Mouse (Mus musculus): ENCODE data around the gene Usp54. TPM values are rescaled to one million over a fixed set of nuclear protein-coding genes. Genes with fewer than 3 reads are reported as not detected.
A peak's percentile ranks its signal among the peaks of the same experiment; 100 is the strongest.

Gene Usp54
- total RNA-seq, 2 experiments from 2014 or later = 51.4 to 57.1 TPM

DNA sequence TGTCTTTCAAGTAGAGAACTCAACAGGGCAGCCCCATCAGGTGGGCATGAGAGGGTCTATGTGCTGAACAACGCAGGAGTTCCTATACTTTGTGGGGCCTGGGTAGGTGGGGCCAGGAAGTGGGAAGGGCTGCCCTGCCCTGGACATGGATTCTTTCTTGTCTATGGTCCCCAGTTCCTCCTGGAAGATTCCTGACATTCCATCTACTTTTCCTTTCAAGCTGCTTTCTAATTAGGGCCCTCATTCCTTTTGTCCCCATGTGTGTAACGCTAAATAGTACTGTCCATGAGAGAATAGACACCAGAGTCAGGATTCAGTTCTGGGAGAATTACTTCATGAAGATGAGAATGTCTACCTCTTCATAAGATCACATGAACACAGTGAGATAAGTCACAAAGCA lies 22.7 kb upstream of the Usp54 start:
- Histone ChIP-seq H3K4me3 (no peak overlapping the region), H3K27ac (no peak overlapping the region)
- TF ChIP-seq CTCF (conservative IDR thresholded peaks at IDR 0.05) = no peak
- DNase-seq (ENCODE audit: low spot score in 2 of 2) = no peak

DNA sequence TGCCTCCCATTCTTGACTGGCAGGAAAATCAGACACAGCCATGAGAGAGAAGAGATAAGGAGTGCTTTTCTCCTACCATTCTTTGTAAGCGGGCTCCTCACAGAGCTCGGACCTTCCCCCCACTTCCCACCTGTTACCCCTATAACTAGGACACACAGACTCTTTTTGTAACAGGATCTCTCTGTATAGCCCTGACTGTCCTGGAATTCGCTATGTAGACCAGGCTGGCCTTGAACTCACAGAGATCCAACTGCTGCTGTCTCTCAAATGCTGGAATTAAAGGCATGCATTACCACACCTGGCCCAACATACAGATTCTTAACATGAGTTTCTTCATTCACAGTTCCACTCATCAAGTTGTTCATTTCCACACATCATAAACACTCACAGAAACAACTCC lies 21.9 kb upstream of the Usp54 start:
- no peak for DNase-seq (ENCODE audit: low spot score in 2 of 2)
- no peak for TF ChIP-seq CTCF (conservative IDR thresholded peaks at IDR 0.05)
- Histone ChIP-seq H3K27ac (no peak overlapping the region), H3K4me3 (no peak overlapping the region)

DNA sequence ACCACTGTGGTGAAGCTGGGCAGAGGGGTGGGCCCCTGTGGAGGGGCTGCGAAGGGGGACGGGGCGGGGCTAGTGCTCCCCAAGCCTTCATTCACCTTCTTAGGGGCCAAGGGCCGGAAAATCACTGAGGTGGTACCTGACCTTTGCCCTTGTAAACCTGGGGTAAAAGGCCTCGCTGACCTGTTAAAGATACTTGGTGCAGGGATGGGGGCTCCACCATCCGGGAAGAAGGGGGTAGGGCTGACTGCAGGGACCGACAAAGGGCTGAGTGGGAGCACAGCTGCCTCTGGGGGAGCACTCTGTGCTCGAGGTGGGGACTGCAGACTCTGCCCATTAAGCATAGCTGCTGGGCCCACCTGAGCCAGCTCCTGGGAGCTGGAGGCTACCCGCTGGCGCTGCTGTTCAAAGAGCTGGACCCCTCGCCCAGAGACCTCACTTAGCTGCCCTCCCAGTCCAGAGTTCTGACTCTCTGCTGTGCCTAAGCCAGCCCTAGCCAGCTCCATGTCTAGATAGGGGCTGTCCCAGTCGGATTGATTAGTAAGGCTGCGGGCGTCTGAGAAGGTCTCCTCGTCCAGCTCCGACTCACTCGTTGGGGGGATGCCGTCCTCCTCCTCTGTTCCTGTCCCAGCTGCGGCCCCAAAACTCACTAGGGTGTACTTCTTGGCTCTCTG lies 20.9 kb upstream of the Usp54 start:
- Histone ChIP-seq H3K4me3 (peak overlapping the region; percentile 92), H3K27ac (peak overlapping the region; percentile 98)
- TF ChIP-seq CTCF (conservative IDR thresholded peaks at IDR 0.05) = no peak
- no peak for DNase-seq (ENCODE audit: low spot score in 2 of 2)

DNA sequence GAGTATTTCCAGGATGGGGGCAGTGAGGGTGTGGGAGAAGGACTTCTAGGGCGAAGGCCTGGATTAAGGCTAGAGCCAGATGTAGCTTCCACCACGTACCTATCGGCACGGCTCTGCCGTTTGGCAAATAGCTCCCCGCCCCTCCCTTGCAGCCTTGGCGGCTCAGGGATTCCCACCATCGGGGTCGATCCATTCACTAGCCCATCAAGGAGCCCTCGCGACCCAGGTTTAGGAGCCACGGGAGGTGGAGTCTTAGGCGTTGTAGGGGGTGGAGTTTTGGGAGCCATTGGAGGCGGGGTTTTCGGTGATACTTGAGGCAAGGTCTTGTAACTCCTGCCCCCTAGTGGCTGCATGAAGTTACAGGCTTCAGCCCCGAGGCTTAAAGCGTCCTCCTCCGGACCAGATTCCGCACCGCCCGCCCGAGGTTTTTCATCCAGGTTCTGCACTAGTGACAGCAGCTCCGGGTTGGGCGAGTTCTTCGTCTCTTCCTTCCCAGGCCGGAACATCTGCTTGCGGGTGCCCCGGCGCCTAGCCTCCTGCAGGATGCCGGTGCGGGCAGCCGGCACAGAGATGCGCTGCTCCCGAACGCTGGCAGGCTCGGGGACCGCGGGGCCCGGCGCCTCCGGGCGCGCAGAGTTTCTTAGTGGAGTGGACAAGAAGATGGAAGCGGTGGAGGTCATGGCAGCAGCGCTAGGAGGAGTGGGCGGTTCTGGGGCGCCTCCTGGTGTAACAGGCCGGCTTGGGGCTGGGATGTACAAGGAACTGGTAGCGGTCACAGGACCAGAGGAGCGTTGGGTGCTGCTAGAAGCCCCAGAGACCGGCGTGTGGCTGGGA lies 20.2 kb upstream of the Usp54 start:
- peak overlapping the region; percentile 98 for H3K27ac ChIP-seq
- peak overlapping the region; percentile 92 for H3K4me3 ChIP-seq
- peak; percentile 95 to 96 for DNase-seq (ENCODE audit: low spot score in 2 of 2)
- TF ChIP-seq CTCF (conservative IDR thresholded peaks at IDR 0.05) = peak; percentile 89

DNA sequence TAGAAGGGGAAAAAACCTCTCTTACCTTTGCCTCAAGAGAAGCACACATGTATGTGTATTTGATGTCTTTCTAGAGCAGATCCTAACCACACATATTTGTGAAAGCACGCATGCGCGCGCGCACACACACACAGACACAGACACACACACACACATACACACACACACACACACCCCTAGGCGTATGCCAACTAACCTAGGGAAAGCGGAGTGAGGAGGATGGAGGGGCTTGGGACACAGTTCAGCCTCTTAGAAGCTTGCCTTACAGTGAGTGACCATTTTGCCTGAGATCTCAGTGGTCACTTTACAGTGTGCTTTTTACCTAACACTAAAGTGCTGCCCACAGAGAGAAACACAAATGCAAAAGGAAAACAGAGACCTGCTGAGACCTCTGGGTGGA lies 18.8 kb upstream of the Usp54 start:
- no peak for TF ChIP-seq CTCF (conservative IDR thresholded peaks at IDR 0.05)
- Histone ChIP-seq H3K4me3 (no peak overlapping the region), H3K27ac (no peak overlapping the region)
- no peak for DNase-seq (ENCODE audit: low spot score in 2 of 2)

DNA sequence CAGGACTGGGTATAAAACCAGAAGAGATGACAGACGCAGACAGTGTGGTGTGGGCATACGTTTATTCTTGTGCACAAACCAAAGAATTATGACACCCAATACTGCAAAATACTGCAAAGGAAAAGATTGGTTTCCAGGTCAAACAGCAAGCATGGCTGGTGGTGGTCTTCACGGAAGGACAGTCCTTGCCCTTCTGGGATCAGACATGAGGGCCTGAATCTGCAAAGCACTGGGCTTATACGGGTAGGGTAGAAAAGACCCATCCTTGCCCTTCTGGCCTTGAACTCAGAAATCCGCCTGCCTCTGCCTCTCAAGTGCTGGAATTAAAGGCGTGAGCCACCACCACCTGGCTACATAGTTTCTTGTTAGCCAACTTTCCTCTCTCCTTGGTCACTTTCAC lies 18.0 kb upstream of the Usp54 start:
- Histone ChIP-seq H3K4me3 (no peak overlapping the region), H3K27ac (no peak overlapping the region)
- no peak for DNase-seq (ENCODE audit: low spot score in 2 of 2)
- no peak for TF ChIP-seq CTCF (conservative IDR thresholded peaks at IDR 0.05)

DNA sequence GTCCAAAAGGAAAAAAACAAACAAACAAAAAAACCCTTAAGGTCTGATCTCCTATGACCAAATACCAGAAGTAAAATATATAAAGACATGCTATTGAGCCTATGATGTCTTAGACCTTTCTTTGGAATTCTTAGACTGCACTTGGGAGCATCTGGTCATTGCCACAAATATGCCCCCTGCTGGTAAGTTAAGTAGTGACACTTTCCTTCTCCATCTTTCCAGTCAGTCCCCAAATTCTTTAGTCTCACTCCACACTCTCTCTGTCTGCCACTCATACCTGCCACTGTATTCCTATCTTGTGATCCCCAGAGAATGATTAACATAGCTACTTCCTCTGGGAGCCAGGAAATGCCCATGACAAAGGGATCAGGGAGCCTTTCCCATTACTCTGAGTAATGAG lies 17.5 kb upstream of the Usp54 start:
- peak; percentile 92 for TF ChIP-seq CTCF (conservative IDR thresholded peaks at IDR 0.05)
- DNase-seq (ENCODE audit: low spot score in 2 of 2) = peak; percentile 67 to 68
- Histone ChIP-seq H3K27ac (no peak overlapping the region), H3K4me3 (no peak overlapping the region)

DNA sequence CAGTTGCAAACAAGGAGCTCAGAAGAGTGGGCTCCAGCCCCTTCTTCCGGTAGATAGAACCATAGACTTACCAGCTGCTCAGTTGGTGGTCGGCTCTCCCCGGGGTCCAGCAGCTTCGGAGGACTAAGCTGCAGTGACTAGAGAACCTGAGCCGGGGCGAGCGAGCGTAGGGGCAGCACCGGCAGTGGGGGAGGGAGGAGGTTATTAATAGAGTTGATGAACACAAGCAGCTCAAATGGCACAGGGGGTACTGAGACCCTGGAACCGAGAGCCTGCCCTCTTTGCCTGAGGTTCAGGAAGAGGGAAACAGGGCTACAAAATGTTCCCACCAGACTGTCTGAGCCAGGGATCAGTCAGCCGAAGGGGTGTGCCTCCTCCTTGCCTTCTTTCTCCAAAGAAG lies 15.5 kb upstream of the Usp54 start, which contains the start of gene Myoz1:
Myoz1 (minus strand) TSS at position 180 of the 400 bp plus-strand sequence.
- Histone ChIP-seq H3K27ac (no peak within 1 kb of the TSS), H3K4me3 (no peak within 1 kb of the TSS)
- TF ChIP-seq CTCF (conservative IDR thresholded peaks at IDR 0.05) = no peak
- no peak for DNase-seq (ENCODE audit: low spot score in 2 of 2)

DNA sequence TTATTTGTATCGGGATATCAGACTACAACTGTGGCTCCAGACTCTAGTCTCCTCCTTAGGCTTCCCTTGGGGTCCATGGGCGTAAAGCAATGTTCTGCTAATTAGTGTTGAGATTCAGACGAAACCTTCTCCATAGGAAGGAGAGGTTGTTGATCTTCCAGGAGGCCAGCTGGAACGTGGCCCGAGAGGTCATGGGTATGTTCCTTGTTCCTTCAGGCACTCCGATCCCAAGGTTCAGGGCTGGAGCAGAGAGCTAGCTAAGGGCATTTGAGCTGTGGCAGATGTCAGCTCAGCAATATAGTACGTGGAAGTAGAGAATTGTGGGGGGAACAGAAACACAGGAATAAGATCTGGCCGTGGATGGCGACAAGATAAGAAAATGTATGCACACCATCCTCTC lies 14.9 kb upstream of the Usp54 start:
- Histone ChIP-seq H3K27ac (no peak overlapping the region), H3K4me3 (no peak overlapping the region)
- TF ChIP-seq CTCF (conservative IDR thresholded peaks at IDR 0.05) = no peak
- no peak for DNase-seq (ENCODE audit: low spot score in 2 of 2)

DNA sequence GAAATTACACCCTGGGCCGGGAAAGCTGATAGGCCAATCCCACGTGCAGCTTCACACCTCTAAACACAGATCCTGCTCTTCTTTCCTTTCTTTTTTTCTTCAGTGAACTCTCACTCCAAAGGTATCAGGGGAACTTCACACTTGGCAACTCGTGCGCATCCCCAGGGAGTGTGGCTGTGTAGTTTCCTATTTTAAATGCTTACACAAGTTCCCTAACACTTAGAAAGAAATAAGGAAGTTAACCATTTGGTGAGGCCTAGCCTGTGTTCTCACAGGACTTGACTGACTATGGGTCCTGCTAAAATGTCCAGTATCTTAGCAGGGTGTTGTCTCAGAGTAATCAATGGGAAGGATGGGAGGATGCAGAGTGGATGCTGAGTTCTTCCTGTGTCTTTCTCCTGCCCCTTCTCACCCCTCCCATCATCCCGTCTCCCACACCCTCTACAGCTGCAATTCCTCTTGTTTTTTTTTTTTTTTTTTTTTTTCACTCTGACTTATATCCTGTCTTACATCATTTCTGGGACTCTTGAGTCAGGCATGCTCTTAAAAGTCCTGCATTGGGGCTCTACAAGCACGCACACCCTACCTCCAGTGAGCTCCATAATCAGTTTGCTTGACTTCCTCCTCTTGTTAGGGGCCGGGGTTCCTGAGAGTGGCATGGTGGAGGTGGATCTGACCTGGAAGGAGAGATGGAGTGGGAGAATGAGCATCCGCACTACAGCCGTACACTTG lies 14.0 kb upstream of the Usp54 start:
- no peak overlapping the region for H3K27ac ChIP-seq
- DNase-seq (ENCODE audit: low spot score in 2 of 2) = no peak

DNA sequence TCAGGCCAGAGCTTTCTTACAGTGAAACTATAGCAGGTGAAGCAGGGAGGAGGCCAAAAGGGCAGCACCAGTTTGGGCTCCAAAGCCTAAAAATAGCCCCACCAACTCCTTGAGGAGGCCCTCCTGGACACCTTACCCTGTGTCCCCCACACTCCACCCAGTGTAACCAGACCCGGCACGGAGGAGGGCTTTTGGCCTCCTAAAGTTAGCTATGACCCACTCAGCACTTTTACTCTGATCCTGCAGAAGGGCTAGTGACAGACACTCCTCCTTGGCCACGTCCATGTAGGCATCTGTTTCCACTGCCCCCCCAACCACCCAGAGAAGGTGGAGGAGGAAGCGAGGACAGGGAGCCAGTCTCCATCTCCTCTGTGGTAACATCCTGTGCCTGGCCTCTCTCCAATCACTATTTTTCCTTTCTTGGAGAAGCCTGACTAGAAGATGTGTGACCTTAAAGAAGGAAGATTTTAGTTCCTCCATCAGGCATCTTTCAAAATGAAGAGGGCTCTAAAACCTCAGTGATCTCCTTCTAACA lies 10.9 kb upstream of the Usp54 start:
- no peak for TF ChIP-seq CTCF (conservative IDR thresholded peaks at IDR 0.05)
- no peak overlapping the region for H3K4me3 ChIP-seq
- H3K27ac ChIP-seq = no peak overlapping the region
- DNase-seq (ENCODE audit: low spot score in 2 of 2) = no peak

More for the DNA sequence above, 14.0 kb upstream of the Usp54 start:
- no peak for TF ChIP-seq CTCF (conservative IDR thresholded peaks at IDR 0.05)
- no peak overlapping the region for H3K4me3 ChIP-seq

DNA sequence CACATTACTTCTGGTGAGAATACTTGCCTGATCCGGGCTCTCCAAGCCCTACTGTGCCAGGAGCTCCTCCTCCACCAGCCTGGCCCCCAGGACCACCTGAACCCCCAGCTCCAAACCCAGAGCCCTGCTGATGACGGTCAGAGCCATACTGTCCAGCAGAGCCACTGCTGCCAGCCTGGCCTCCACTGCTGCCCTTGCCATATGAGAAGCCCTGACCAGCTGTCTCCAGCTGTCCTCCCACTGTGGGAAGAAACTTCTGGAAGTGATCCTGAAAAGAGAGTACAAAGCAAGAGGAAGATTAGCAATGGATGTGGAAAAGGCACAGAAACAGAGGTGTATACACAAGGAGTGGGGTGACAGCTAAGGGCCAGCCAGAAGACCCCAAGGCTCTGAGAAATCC lies 10.1 kb upstream of the Usp54 start:
- Histone ChIP-seq H3K4me3 (no peak overlapping the region), H3K27ac (no peak overlapping the region)
- DNase-seq (ENCODE audit: low spot score in 2 of 2) = no peak
- TF ChIP-seq CTCF (conservative IDR thresholded peaks at IDR 0.05) = no peak

DNA sequence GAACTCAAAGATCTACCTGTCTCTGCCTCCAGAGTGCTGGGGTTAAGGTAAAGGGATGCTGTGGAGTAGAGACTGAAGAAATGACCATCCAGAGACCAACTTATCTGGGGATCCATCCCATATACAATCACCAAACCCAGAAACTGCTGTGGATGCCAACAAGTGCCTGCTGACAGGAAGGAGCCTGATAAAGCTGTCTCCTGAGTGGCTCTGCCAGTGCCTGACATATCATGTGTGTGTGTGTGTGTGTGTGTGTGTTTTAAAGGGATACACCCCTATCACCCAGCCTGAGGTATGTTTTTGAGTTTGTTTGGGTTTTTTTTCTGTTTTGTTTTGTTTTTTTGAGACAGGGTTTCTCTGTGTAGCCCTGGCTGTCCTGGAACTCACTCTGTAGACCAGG lies 5.5 kb upstream of the Usp54 start:
- DNase-seq (ENCODE audit: low spot score in 2 of 2) = no peak

More for the DNA sequence above, 5.5 kb upstream of the Usp54 start:
- H3K4me3 ChIP-seq = no peak overlapping the region
- H3K27ac ChIP-seq = no peak overlapping the region
- no peak for TF ChIP-seq CTCF (conservative IDR thresholded peaks at IDR 0.05)

Data from layer of hippocampus, adult 2 months (tissue).